Mouse (Mus musculus): ENCODE data around the gene Pik3cd. TPM values are rescaled to one million over a fixed set of nuclear protein-coding genes. Genes with fewer than 3 reads are reported as not detected.

Gene Pik3cd
- polyA plus RNA-seq, 1 experiment = 1.4 TPM

DNA sequence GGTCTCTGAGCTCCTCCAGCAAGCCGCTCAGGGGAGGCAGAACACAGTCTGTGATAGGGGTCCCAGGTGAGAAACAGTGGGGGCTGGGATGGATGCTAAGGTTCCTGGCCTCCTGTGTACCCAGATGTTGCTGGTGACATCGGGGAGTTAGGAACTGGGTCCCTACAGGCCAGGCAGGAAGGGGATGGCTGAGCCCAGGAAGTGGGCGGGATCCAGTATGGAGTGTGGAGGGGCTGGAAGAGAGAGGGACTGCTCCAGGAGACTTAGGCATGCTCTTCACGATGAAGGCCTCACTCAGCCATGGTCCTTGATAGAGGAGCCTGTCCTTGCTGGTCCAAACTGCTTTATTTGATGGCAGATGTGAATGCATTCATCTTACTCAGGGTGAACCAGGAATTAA, 102.2 kb downstream of the Pik3cd start:
- Histone ChIP-seq H3K27me3 (ENCODE audit: control insufficient read depth, insufficient read depth, insufficient read length) (no peaks in the 10 kb centered on the region), H3K36me3 (ENCODE audit: control insufficient read depth, insufficient read depth) (no peaks in the 10 kb centered on the region), H3ac (ENCODE audit: control insufficient read depth, insufficient read length) (no peak overlapping the region)

GRCm38 (mm10) chr4:149599549-149599948, 102.8 kb downstream of the Pik3cd start:
- no peak overlapping the region for H3K4me3 ChIP-seq
- no peak overlapping the region for H3ac ChIP-seq (ENCODE audit: control insufficient read depth, insufficient read length)
- no peaks in the 10 kb centered on the region for H3K27me3 ChIP-seq (ENCODE audit: control insufficient read depth, insufficient read depth, insufficient read length)
- no peaks in the 10 kb centered on the region for H3K79me2 ChIP-seq (ENCODE audit: control insufficient read depth, insufficient read depth)
- no peak overlapping the region for H3K4me2 ChIP-seq (ENCODE audit: low read depth)
- TF ChIP-seq REST (IDR thresholded peaks at IDR 0.05; ENCODE audit: insufficient read depth, insufficient read length) (no peak), MAX (IDR thresholded peaks at IDR 0.05; ENCODE audit: low read depth) (no peak), TCF3 (IDR thresholded peaks at IDR 0.05; ENCODE audit: insufficient read length, low read depth) (no peak), SRF (IDR thresholded peaks at IDR 0.05; ENCODE audit: control insufficient read depth, insufficient read length, low read depth) (no peak), POLR2AphosphoS2 (IDR thresholded peaks at IDR 0.05; ENCODE audit: insufficient read length, low read depth) (no peak), MYOD1 (IDR thresholded peaks at IDR 0.05; ENCODE audit: control insufficient read depth in 1 of 3, insufficient read length in 2 of 3, low read depth in 2 of 3) (no peak)
- no peaks in the 10 kb centered on the region for H3K36me3 ChIP-seq (ENCODE audit: control insufficient read depth, insufficient read depth)

More for the DNA sequence above, 102.2 kb downstream of the Pik3cd start:
- no peaks in the 10 kb centered on the region for H3K79me2 ChIP-seq (ENCODE audit: control insufficient read depth, insufficient read depth)
- H3K4me2 ChIP-seq (ENCODE audit: low read depth) = no peak overlapping the region
- H3K4me3 ChIP-seq = no peak overlapping the region
- TF ChIP-seq USF1 (IDR thresholded peaks at IDR 0.05; ENCODE audit: low read depth) = no peak
- no peak for TF ChIP-seq MAX (IDR thresholded peaks at IDR 0.05; ENCODE audit: low read depth)
- TF ChIP-seq TCF12 (IDR thresholded peaks at IDR 0.05; ENCODE audit: insufficient read depth, poor library complexity, severe bottlenecking) = no peak
- TF ChIP-seq POLR2AphosphoS2 (IDR thresholded peaks at IDR 0.05; ENCODE audit: insufficient read length, low read depth) = no peak
- no peak for TF ChIP-seq CEBPB (IDR thresholded peaks at IDR 0.05; ENCODE audit: insufficient read depth, poor library complexity, severe bottlenecking)
- TF ChIP-seq TCF3 (IDR thresholded peaks at IDR 0.05; ENCODE audit: insufficient read length, low read depth) = no peak

Other genes starting within 250 kb of the Pik3cd start
- gene Rbp7, start 247.6 kb downstream of the Pik3cd start, polyA plus RNA-seq (2012; fragmentation: generic; extraction: Trizol) = not detected
- gene Tmem274, start 225.2 kb downstream of the Pik3cd start, polyA plus RNA-seq (2012; fragmentation: generic; extraction: Trizol) = not detected
- gene Nmnat1, start 217.4 kb downstream of the Pik3cd start, polyA plus RNA-seq (2012; fragmentation: generic; extraction: Trizol) = 9.3 TPM
- 45.5 TPM for gene Lzic, start 217.3 kb downstream of the Pik3cd start, polyA plus RNA-seq (2012; fragmentation: generic; extraction: Trizol)
- gene Ctnnbip1, start 184.3 kb downstream of the Pik3cd start, polyA plus RNA-seq (2012; fragmentation: generic; extraction: Trizol) = 19.9 TPM
- gene Clstn1, start 116.1 kb downstream of the Pik3cd start, polyA plus RNA-seq (2012; fragmentation: generic; extraction: Trizol) = 52.1 TPM
- 31.1 TPM for gene Tmem201, start 35.5 kb upstream of the Pik3cd start, polyA plus RNA-seq (2012; fragmentation: generic; extraction: Trizol)
- 34.3 TPM for gene Slc25a33, start 71.7 kb upstream of the Pik3cd start, polyA plus RNA-seq (2012; fragmentation: generic; extraction: Trizol)